Mouse (Mus musculus): ENCODE measurements around the gene Nav1. TPM values are rescaled to one million over a fixed set of nuclear protein-coding genes. Genes with fewer than 3 reads are reported as not detected.

Gene Nav1
- total RNA-seq (2014; rRNA removed) = 67.9 and 85.8 TPM in 2 replicates
- 19.7 and 35.5 TPM in 2 replicates for polyA plus RNA-seq (2015; fragmentation: Nextera tagmentation; extraction: Ambion mirVana)

GRCm38 (mm10) chr1:135607019-135607418 lies at the start of gene Nav1:
Nav1 (minus strand) TSS chr1:135607295.
- no peak for ATAC-seq
- Histone ChIP-seq H3K27ac (ENCODE audit: low read depth, low read length) (no peak within 1 kb of the TSS), H3K4me1 (ENCODE audit: insufficient read depth) (peaks cover 25% of the 10 kb centered on the region), H3K4me3 (ENCODE audit: low read depth, low read length) (no peak within 1 kb of the TSS), H3K4me2 (ENCODE audit: low read depth) (no peak within 1 kb of the TSS), H3K9ac (no peak within 1 kb of the TSS), H3K27me3 (ENCODE audit: insufficient read depth, low read length) (no peaks in the 10 kb centered on the region), H3K9me3 (ENCODE audit: low read length) (no peaks in the 10 kb centered on the region), H3K36me3 (ENCODE audit: insufficient read depth) (no peaks in the 10 kb centered on the region)
- DNase-seq = no peak
- no peak for TF ChIP-seq CTCF (IDR thresholded peaks at IDR 0.05; ENCODE audit: low read depth)
- 53% methylated on average over 7 of the region's 7 CpGs for WGBS

GRCm38 (mm10) chr1:135653909-135654308 lies 46.8 kb upstream of the Nav1 start:
- no peak; the same call in 1 of the 2 replicates for ATAC-seq
- Histone ChIP-seq H3K27me3 (ENCODE audit: insufficient read depth, low read length) (no peaks in the 10 kb centered on the region), H3K4me1 (ENCODE audit: insufficient read depth) (no peaks in the 10 kb centered on the region), H3K4me3 (ENCODE audit: low read depth, low read length) (no peak overlapping the region), H3K4me2 (ENCODE audit: low read depth) (no peak overlapping the region), H3K9ac (no peak overlapping the region), H3K36me3 (ENCODE audit: insufficient read depth) (no peaks in the 10 kb centered on the region), H3K9me3 (ENCODE audit: low read length) (0 out of 2 replicates have a peak, but pooled peaks cover 5% of the 10 kb centered on the region), H3K27ac (ENCODE audit: low read depth, low read length) (no peak overlapping the region)
- 38% methylated on average over 6 of the region's 6 CpGs for WGBS
- TF ChIP-seq CTCF (IDR thresholded peaks at IDR 0.05; ENCODE audit: low read depth) = no peak
- no peak for DNase-seq

- no peaks in the 10 kb centered on the region for H3K9me3 ChIP-seq (ENCODE audit: low read length)
- no peak overlapping the region for H3K9ac ChIP-seq
- 0 out of 2 replicates have a peak overlapping the region, but pooled peaks have one; percentile 45 for H3K27ac ChIP-seq (ENCODE audit: low read depth, low read length)
- no peak for TF ChIP-seq CTCF (IDR thresholded peaks at IDR 0.05; ENCODE audit: low read depth)
- peak; percentile 87 for ATAC-seq
- H3K36me3 ChIP-seq (ENCODE audit: insufficient read depth) = no peaks in the 10 kb centered on the region
- H3K27me3 ChIP-seq (ENCODE audit: insufficient read depth, low read length) = no peaks in the 10 kb centered on the region
- H3K4me1 ChIP-seq (ENCODE audit: insufficient read depth) = peaks cover 12% of the 10 kb centered on the region; the same call in 1 of the 2 replicates
- no peak overlapping the region for H3K4me3 ChIP-seq (ENCODE audit: low read depth, low read length)
- H3K4me2 ChIP-seq (ENCODE audit: low read depth) = no peak overlapping the region
- 37% methylated on average over 8 of the region's 8 CpGs for WGBS
- peak; percentile 48 for DNase-seq
Observed at GRCm38 (mm10) chr1:135645459-135646195, 38.5 kb upstream of the Nav1 start.

GRCm38 (mm10) chr1:135644110-135644509 lies 37.0 kb upstream of the Nav1 start:
- Histone ChIP-seq H3K27me3 (ENCODE audit: insufficient read depth, low read length) (no peaks in the 10 kb centered on the region), H3K4me1 (ENCODE audit: insufficient read depth) (peaks cover 12% of the 10 kb centered on the region; the same call in 1 of the 2 replicates), H3K36me3 (ENCODE audit: insufficient read depth) (no peaks in the 10 kb centered on the region), H3K9ac (no peak overlapping the region), H3K4me3 (ENCODE audit: low read depth, low read length) (no peak overlapping the region), H3K27ac (ENCODE audit: low read depth, low read length) (no peak overlapping the region), H3K9me3 (ENCODE audit: low read length) (no peaks in the 10 kb centered on the region), H3K4me2 (ENCODE audit: low read depth) (no peak overlapping the region)
- 45% methylated on average over 5 of the region's 5 CpGs for WGBS
- DNase-seq = no peak
- TF ChIP-seq CTCF (IDR thresholded peaks at IDR 0.05; ENCODE audit: low read depth) = no peak
- no peak for ATAC-seq

GRCm38 (mm10) chr1:135643691-135644090 lies 36.6 kb upstream of the Nav1 start:
- no peak for TF ChIP-seq CTCF (IDR thresholded peaks at IDR 0.05; ENCODE audit: low read depth)
- Histone ChIP-seq H3K4me3 (ENCODE audit: low read depth, low read length) (no peak overlapping the region), H3K36me3 (ENCODE audit: insufficient read depth) (no peaks in the 10 kb centered on the region), H3K27ac (ENCODE audit: low read depth, low read length) (no peak overlapping the region), H3K4me2 (ENCODE audit: low read depth) (no peak overlapping the region), H3K9me3 (ENCODE audit: low read length) (no peaks in the 10 kb centered on the region), H3K27me3 (ENCODE audit: insufficient read depth, low read length) (no peaks in the 10 kb centered on the region), H3K9ac (no peak overlapping the region), H3K4me1 (ENCODE audit: insufficient read depth) (peaks cover 12% of the 10 kb centered on the region; the same call in 1 of the 2 replicates)
- WGBS = 57% methylated on average over 3 of the region's 3 CpGs
- DNase-seq (no peak), ATAC-seq (peak; percentile 54; the same call in 1 of the 2 replicates)

- 92% methylated on average over 7 of the region's 7 CpGs for WGBS
- H3K27ac ChIP-seq (ENCODE audit: low read depth, low read length) = no peak overlapping the region
- ATAC-seq = no peak
- no peaks in the 10 kb centered on the region for H3K27me3 ChIP-seq (ENCODE audit: insufficient read depth, low read length)
- H3K36me3 ChIP-seq (ENCODE audit: insufficient read depth) = no peaks in the 10 kb centered on the region
- TF ChIP-seq CTCF (IDR thresholded peaks at IDR 0.05; ENCODE audit: low read depth) = no peak
- no peak overlapping the region for H3K4me3 ChIP-seq (ENCODE audit: low read depth, low read length)
- no peaks in the 10 kb centered on the region for H3K9me3 ChIP-seq (ENCODE audit: low read length)
- no peak overlapping the region for H3K4me2 ChIP-seq (ENCODE audit: low read depth)
- H3K4me1 ChIP-seq (ENCODE audit: insufficient read depth) = peaks cover 18% of the 10 kb centered on the region
- H3K9ac ChIP-seq = no peak overlapping the region
- no peak for DNase-seq
Observed at GRCm38 (mm10) chr1:135639853-135640252, 32.8 kb upstream of the Nav1 start.

- DNase-seq (no peak), ATAC-seq (no peak)
- H3K4me1 ChIP-seq (ENCODE audit: insufficient read depth) = peaks cover 15% of the 10 kb centered on the region
- no peak overlapping the region for H3K4me3 ChIP-seq (ENCODE audit: low read depth, low read length)
- H3K9ac ChIP-seq = no peak overlapping the region
- TF ChIP-seq CTCF (IDR thresholded peaks at IDR 0.05; ENCODE audit: low read depth) = no peak
- no peak overlapping the region for H3K27ac ChIP-seq (ENCODE audit: low read depth, low read length)
- H3K27me3 ChIP-seq (ENCODE audit: insufficient read depth, low read length) = no peaks in the 10 kb centered on the region
- H3K4me2 ChIP-seq (ENCODE audit: low read depth) = no peak overlapping the region
- 97% methylated on average over 1 of the region's 1 CpGs for WGBS
- H3K9me3 ChIP-seq (ENCODE audit: low read length) = no peaks in the 10 kb centered on the region
- H3K36me3 ChIP-seq (ENCODE audit: insufficient read depth) = no peaks in the 10 kb centered on the region
Observed at GRCm38 (mm10) chr1:135639093-135639492, 32.0 kb upstream of the Nav1 start.

Data from forebrain, postnatal 0 days (tissue).